20 mouse cellular contexts compared by ENCODE assay signal in genomic region chr3:59010276-59010675, GRCm38 (mm10). TPM values are rescaled to one million over a fixed set of nuclear protein-coding genes. Genes with fewer than 3 reads are reported as not detected.
DNase-seq lines count a peak whose midpoint lies in the region; ATAC-seq lines count a peak whose summit lies in the region.
"Had no signal": no experiment of that assay in that cellular context is flagged by ENCODE, and none has a peak within 500 bp of the region (broad histone marks: within the 10 kb centered on the region; RNA-seq: fewer than 3 reads in every experiment).

No protein-coding gene starts in this region.

- H3K36me3 ChIP-seq in megakaryocyte, embryonic 14.5 days (replicated peaks; ENCODE audit: low read length) = peaks cover 60% of the 10 kb centered on the region
- H3K36me3 ChIP-seq: embryonic facial prominence, embryonic 10.5 days; embryonic facial prominence, embryonic 12.5 days; forebrain, embryonic 15.5 days had no signal

- no peaks in the 10 kb centered on the region for H3K27me3 ChIP-seq in megakaryocyte, embryonic 14.5 days (replicated peaks)
- H3K27me3 ChIP-seq: forebrain, embryonic 15.5 days had no signal

- H3K4me1 ChIP-seq in megakaryocyte, embryonic 14.5 days = peaks cover 79% of the 10 kb centered on the region

- peak overlapping the region; percentile 18 for H3K4me3 ChIP-seq in megakaryocyte, embryonic 14.5 days (replicated peaks)
- H3K4me3 ChIP-seq: embryonic facial prominence, embryonic 10.5 days; embryonic facial prominence, embryonic 12.5 days; forebrain, embryonic 13.5 days; forebrain, embryonic 15.5 days had no signal

- H3K9me3 ChIP-seq in megakaryocyte, embryonic 14.5 days = no peaks in the 10 kb centered on the region
- H3K9me3 ChIP-seq: embryonic facial prominence, embryonic 10.5 days; embryonic facial prominence, embryonic 12.5 days; forebrain, embryonic 13.5 days; forebrain, embryonic 15.5 days had no signal

- DNase-seq in adrenal gland, adult 2 months = peak; percentile 58
- DNase-seq in adrenal gland, postnatal 4 days (ENCODE audit: low spot score in 2 of 2) = no peak
- DNase-seq in adrenal gland, postnatal 14 days = peak; percentile 27
- no peak for DNase-seq in adrenal gland, postnatal 10 days
- peak; percentile 24 for DNase-seq in adrenal gland, postnatal 36 days
- no peak for DNase-seq in frontal cortex, adult 2 months (ENCODE audit: extremely low spot score in 1 of 2, low spot score in 1 of 2)
- DNase-seq: cerebellum, adult 11-12 months; cerebellum, adult 2 months; cerebellum, adult 9-10 months; cerebellum, postnatal 10 days; cerebellum, postnatal 25 days; forebrain, postnatal 0 days had no signal

- no peak for ATAC-seq in megakaryocyte, adult 5-6 weeks (ENCODE audit: poor library complexity, severe bottlenecking)
- ATAC-seq: forebrain, embryonic 13.5 days; forebrain, embryonic 15.5 days; forebrain, postnatal 0 days had no signal

RNA-seq across cellular contexts. Expression of gene Med12l, which starts 4.7 kb away (rescaled TPM):
- total RNA-seq in adrenal gland, adult 2 months (2021) = 10 to 100 TPM in 1 of 2 experiments, 1 to 10 TPM in 1; 9.4 to 14.0 TPM
- 7.4 and 9.2 TPM in 2 replicates for polyA plus RNA-seq in adrenal gland, adult 2 months (2012; rRNA removed)
- total RNA-seq in adrenal gland, postnatal 4 days (2021) = 10 to 100 TPM; 21.7 TPM
- 12.1 and 14.4 TPM in 2 replicates for total RNA-seq in adrenal gland, postnatal 14 days (2021)
- total RNA-seq in adrenal gland, postnatal 10 days (2021) = 10 to 100 TPM; 11.2 to 14.4 TPM
- polyA plus RNA-seq in megakaryocyte, embryonic 14.5 days (2012; ENCODE audit: insufficient read depth, low replicate concordance) = 12.6 and 12.7 TPM in 2 replicates
- 0.20 and 0.25 TPM in 2 replicates for total RNA-seq in megakaryocyte, adult 5-6 weeks (2015)
- total RNA-seq in megakaryocyte, adult 5-6 weeks (2017) = 0.29 and 0.45 TPM in 2 replicates
- 10 to 100 TPM; 12.9 to 13.3 TPM for total RNA-seq in adrenal gland, postnatal 36 days (2021)
- 10.2 and 11.5 TPM in 2 replicates for polyA plus RNA-seq in frontal cortex, adult 2 months (2012; rRNA removed)
- total RNA-seq: MEL had no signal
- polyA plus RNA-seq: C2C12 had no signal

Comparison
In these comparisons a context has a peak if more than half of its experiments do, and no peak if none do; other contexts are left out.
1. DNase-seq: peak in adrenal gland, adult 2 months (single experiment), adrenal gland, postnatal 14 days (single experiment) and adrenal gland, postnatal 36 days (2 of 2); none in adrenal gland, postnatal 4 days (0 of 2), adrenal gland, postnatal 10 days (single experiment) and frontal cortex, adult 2 months (0 of 2).